Mouse (Mus musculus): ENCODE data around the gene Vill.

Vill gene

GRCm38 (mm10) chr9:119080040-119080675, 27.6 kb downstream of the Vill start:
- DNase-seq (ENCODE audit: low spot score in 2 of 2): no peak

GRCm38 (mm10) chr9:119082039-119082438, 29.5 kb downstream of the Vill start:
- no peak for DNase-seq (ENCODE audit: low spot score in 2 of 2)

- DNase-seq (ENCODE audit: low spot score in 2 of 2): no peak
Measured at GRCm38 (mm10) chr9:119082656-119083430, 30.3 kb downstream of the Vill start.

- DNase-seq (ENCODE audit: low spot score in 2 of 2): no peak
Measured at GRCm38 (mm10) chr9:119083966-119084365, 31.4 kb downstream of the Vill start.

- DNase-seq (ENCODE audit: low spot score in 2 of 2): no peak
Measured at GRCm38 (mm10) chr9:119086451-119086850, 33.9 kb downstream of the Vill start.

GRCm38 (mm10) chr9:119087309-119087708, 34.7 kb downstream of the Vill start:
- DNase-seq (ENCODE audit: low spot score in 2 of 2): no peak

GRCm38 (mm10) chr9:119088148-119088801, 35.7 kb downstream of the Vill start:
- peak in 1 of 2 experiments; percentile 84 for DNase-seq (ENCODE audit: low spot score in 2 of 2)

- no peak for DNase-seq (ENCODE audit: low spot score in 2 of 2)
Measured at GRCm38 (mm10) chr9:119089437-119089836, 36.9 kb downstream of the Vill start.

GRCm38 (mm10) chr9:119090462-119090861, 37.9 kb downstream of the Vill start:
- DNase-seq (ENCODE audit: low spot score in 2 of 2): no peak

- no peak for DNase-seq (ENCODE audit: low spot score in 2 of 2)
Measured at GRCm38 (mm10) chr9:119091581-119092310, 39.2 kb downstream of the Vill start.

GRCm38 (mm10) chr9:119092473-119093418, 40.2 kb downstream of the Vill start:
- peak in 1 of 2 experiments; percentile 58 for DNase-seq (ENCODE audit: low spot score in 2 of 2)

GRCm38 (mm10) chr9:119093419-119094295, 41.1 kb downstream of the Vill start, which contains the start of gene Plcd1:
TSS of gene Plcd1 (minus strand) at chr9:119093502.
- peak; percentile 54 to 79 for DNase-seq (ENCODE audit: low spot score in 2 of 2)

- no peak for DNase-seq (ENCODE audit: low spot score in 2 of 2)
Measured at GRCm38 (mm10) chr9:119094462-119095109, 42.0 kb downstream of the Vill start.

GRCm38 (mm10) chr9:119100177-119100898, 47.8 kb downstream of the Vill start:
- DNase-seq (ENCODE audit: low spot score in 2 of 2): no peak

- DNase-seq (ENCODE audit: low spot score in 2 of 2): peak; percentile 69 to 80
Measured at GRCm38 (mm10) chr9:119101992-119102782, 49.6 kb downstream of the Vill start, which contains the start of gene Dlec1. TSS of gene Dlec1 (plus strand) at chr9:119102478.

- DNase-seq (ENCODE audit: low spot score in 2 of 2): no peak
Measured at GRCm38 (mm10) chr9:119102783-119103113, 50.2 kb downstream of the Vill start.

GRCm38 (mm10) chr9:119107566-119107965, 55.0 kb downstream of the Vill start:
- no peak for DNase-seq (ENCODE audit: low spot score in 2 of 2)

Data from left cerebral cortex, adult 9 months (tissue).